Mouse (Mus musculus) limb, embryonic 14.5 days (tissue): ENCODE results near the gene Cd82. TPM values are rescaled to one million over a fixed set of nuclear protein-coding genes. Genes with fewer than 3 reads are reported as not detected.
A peak's percentile ranks its signal among the peaks of the same experiment; 100 is the strongest.

Experiments used
- ATAC-seq: fragments of 200-750 bp; cut with Nextera tagmentation; 2 replicates; pipeline ENCODE4 v1.8.0; 2017; ENCODE audit warnings: low read depth, moderate number of reproducible peaks, moderate TSS enrichment; ENCODE audit not compliant: low FRiP score
- DNase-seq: peaks from one replicate; pipeline ENCODE4 v3.0.0-alpha.2; 2015; ENCODE audit warnings: low spot score
- H3K27ac ChIP-seq: fragments of 300-500 bp; sonication (generic); replicated peaks from 2 replicates; pipeline ENCODE4 v1.5.1; 2014; ENCODE audit warnings: low read depth, mild to moderate bottlenecking, low read length, moderate library complexity, mixed read lengths
- H3K27me3 ChIP-seq: fragments of 300-500 bp; sonication (generic); 2 replicates; pipeline ENCODE4 v1.6.1; 2014; ENCODE audit warnings: low read length, mixed read lengths; ENCODE audit not compliant: control insufficient read depth, insufficient read depth
- H3K36me3 ChIP-seq: fragments of 300-500 bp; sonication (generic); 2 replicates; pipeline ENCODE4 v1.6.1; 2014; ENCODE audit warnings: mild to moderate bottlenecking, low read length, moderate library complexity, mixed read lengths; ENCODE audit not compliant: control insufficient read depth, insufficient read depth
- H3K4me1 ChIP-seq: fragments of 300-500 bp; sonication (generic); 2 replicates; pipeline ENCODE4 v1.6.1; 2014; ENCODE audit warnings: antibody characterized with exemption, low read length, mixed read lengths; ENCODE audit not compliant: control insufficient read depth, insufficient read depth
- H3K4me2 ChIP-seq: fragments of 300-500 bp; sonication (generic); replicated peaks from 2 replicates; pipeline ENCODE4 v1.6.1; 2014; ENCODE audit warnings: low read depth, mild to moderate bottlenecking, low read length, moderate library complexity; ENCODE audit not compliant: severe bottlenecking
- H3K4me3 ChIP-seq: fragments of 300-500 bp; sonication (generic); replicated peaks from 2 replicates; pipeline ENCODE4 v1.5.1; 2014; ENCODE audit warnings: low read length
- H3K9ac ChIP-seq: fragments of 300-500 bp; sonication (generic); 2 replicates; pipeline ENCODE4 v1.6.1; 2014; ENCODE audit warnings: mild to moderate bottlenecking, low read depth, low read length, moderate library complexity; ENCODE audit not compliant: severe bottlenecking
- H3K9me3 ChIP-seq: fragments of 300-500 bp; sonication (generic); 2 replicates; pipeline ENCODE4 v1.6.1; 2016; ENCODE audit warnings: low read length; ENCODE audit not compliant: control insufficient read depth
- POLR2A ChIP-seq: fragments of 200-500 bp; IDR thresholded peaks from 2 replicates; pipeline ENCODE4 v1.8.0; 2012; ENCODE audit warnings: inconsistent platforms, mild to moderate bottlenecking, moderate library complexity, borderline replicate concordance; ENCODE audit not compliant: insufficient read depth, insufficient read length; ENCODE audit errors: extremely low read depth
- WGBS: fragments of 180-500 bp; shearing (Covaris S2); extraction: QIAGEN DNeasy Blood & Tissue Kit; methylation state at CpG from one replicate; pipeline ENCODE4 v1.1.7; 2014; 5-methylcytosine and 5-hydroxymethylcytosine counted together
- polyA plus RNA-seq, 2 experiments: library from polyadenylated mRNA; depleted of rRNA in 1 of 2; stranded (reverse) in 1 of 2; unstranded in 1 of 2; fragments of >200 nt; fragmentation: Nextera tagmentation in 1 of 2; extraction: Ambion mirVana in 1 of 2; gene quantifications; 2 replicates each; pipeline versions ENCODE4 v1.2.1 to v1.2.3; 2012 to 2014

Gene Cd82
- polyA plus RNA-seq, 2 experiments: 32.9 to 56.6 TPM

GRCm38 (mm10) chr2:93444280-93444679 lies 18.7 kb downstream of the Cd82 start:
- no peak overlapping the region for H3K4me3 ChIP-seq
- no peaks in the 10 kb centered on the region for H3K27me3 ChIP-seq
- DNase-seq: no peak
- H3K4me1 ChIP-seq: peaks cover 6% of the 10 kb centered on the region
- no peak for TF ChIP-seq POLR2A
- no peak for ATAC-seq
- H3K27ac ChIP-seq: no peak overlapping the region
- WGBS: 78% methylated on average over 7 of the region's 7 CpGs
- no peaks in the 10 kb centered on the region for H3K36me3 ChIP-seq
- no peak overlapping the region for H3K9ac ChIP-seq
- H3K4me2 ChIP-seq: no peak overlapping the region
- no peaks in the 10 kb centered on the region for H3K9me3 ChIP-seq

DNA sequence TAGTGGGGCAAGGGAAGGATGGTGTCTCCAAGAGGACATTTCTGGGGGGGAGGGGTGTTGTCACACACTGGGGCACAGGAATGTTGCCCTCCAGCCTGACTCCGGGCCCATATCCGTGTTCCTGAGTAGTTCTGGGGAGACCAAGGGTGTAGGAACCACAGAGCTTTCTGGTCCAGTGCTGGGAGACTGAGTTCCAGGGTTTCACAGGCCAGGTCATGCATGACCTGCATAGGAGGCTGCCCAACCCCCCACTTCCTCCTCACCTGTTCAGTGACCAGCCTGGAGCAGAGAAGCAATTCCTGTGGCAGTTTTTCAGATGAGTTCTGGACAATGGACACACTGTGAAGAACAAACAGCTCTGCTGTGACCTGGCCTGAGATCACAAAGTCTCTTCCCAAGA lies 19.8 kb downstream of the Cd82 start:
- Histone ChIP-seq H3K9ac (no peak overlapping the region), H3K9me3 (no peaks in the 10 kb centered on the region), H3K36me3 (no peaks in the 10 kb centered on the region), H3K27ac (no peak overlapping the region), H3K4me2 (no peak overlapping the region), H3K4me3 (no peak overlapping the region), H3K4me1 (peaks cover 14% of the 10 kb centered on the region), H3K27me3 (no peaks in the 10 kb centered on the region)
- TF ChIP-seq POLR2A: no peak
- ATAC-seq: no peak
- 94% methylated on average over 2 of the region's 2 CpGs for WGBS
- no peak for DNase-seq

DNA sequence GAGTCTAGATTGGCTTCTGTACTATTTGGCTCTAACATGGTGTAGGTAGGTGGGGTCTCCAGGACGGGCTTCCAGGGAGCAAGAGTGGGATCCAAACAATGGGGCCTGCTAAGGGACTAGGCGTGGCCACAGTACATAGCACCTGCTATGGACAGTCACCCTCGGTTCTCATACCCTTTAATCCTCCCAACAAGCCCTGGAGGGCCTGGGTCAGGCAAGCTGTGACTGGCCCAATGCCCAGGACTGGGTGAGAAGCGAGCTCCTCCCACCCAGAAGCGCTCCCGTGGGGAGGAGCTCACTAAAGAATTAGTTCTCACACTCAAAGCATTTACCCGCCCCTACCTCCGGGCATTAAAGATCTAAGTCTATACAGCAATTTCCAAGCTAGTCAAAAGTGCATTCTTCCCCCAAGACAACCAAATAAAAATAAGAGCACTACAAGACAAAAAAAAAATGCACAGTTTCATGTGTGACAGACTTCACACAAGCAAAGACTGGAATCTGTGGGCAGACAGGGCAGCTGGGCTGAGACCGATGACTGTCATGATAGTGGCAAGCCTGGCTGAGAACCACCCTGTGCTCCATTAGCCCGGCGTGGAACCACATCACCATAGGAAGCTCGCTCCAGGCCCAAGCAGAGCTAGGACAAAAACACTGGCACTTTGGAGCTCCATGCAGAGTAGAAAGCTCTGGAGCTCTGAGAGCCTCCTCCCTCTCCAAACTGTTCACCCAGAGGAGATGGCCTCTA lies 23.0 kb downstream of the Cd82 start:
- DNase-seq: peak; percentile 69
- Histone ChIP-seq H3K36me3 (no peaks in the 10 kb centered on the region), H3K27me3 (no peaks in the 10 kb centered on the region), H3K27ac (peak overlapping the region; percentile 56; the same call in 1 of the 2 replicates), H3K4me1 (peaks cover 24% of the 10 kb centered on the region), H3K4me2 (no peak overlapping the region), H3K9ac (no peak overlapping the region), H3K4me3 (no peak overlapping the region), H3K9me3 (no peaks in the 10 kb centered on the region)
- peak; percentile 78 for ATAC-seq
- 52% methylated on average over 12 of the region's 12 CpGs for WGBS
- no peak for TF ChIP-seq POLR2A

GRCm38 (mm10) chr2:93439352-93439771 lies 23.6 kb downstream of the Cd82 start:
- peaks cover 24% of the 10 kb centered on the region for H3K4me1 ChIP-seq
- no peak overlapping the region for H3K9ac ChIP-seq
- WGBS: 48% methylated on average over 9 of the region's 9 CpGs
- no peaks in the 10 kb centered on the region for H3K27me3 ChIP-seq
- TF ChIP-seq POLR2A: no peak
- no peaks in the 10 kb centered on the region for H3K36me3 ChIP-seq
- 0 out of 2 replicates have a peak, but pooled peaks have one; percentile 10 for ATAC-seq
- no peak for DNase-seq
- no peak overlapping the region for H3K4me3 ChIP-seq
- no peak overlapping the region for H3K4me2 ChIP-seq
- no peaks in the 10 kb centered on the region for H3K9me3 ChIP-seq
- peak overlapping the region; percentile 56 for H3K27ac ChIP-seq

DNA sequence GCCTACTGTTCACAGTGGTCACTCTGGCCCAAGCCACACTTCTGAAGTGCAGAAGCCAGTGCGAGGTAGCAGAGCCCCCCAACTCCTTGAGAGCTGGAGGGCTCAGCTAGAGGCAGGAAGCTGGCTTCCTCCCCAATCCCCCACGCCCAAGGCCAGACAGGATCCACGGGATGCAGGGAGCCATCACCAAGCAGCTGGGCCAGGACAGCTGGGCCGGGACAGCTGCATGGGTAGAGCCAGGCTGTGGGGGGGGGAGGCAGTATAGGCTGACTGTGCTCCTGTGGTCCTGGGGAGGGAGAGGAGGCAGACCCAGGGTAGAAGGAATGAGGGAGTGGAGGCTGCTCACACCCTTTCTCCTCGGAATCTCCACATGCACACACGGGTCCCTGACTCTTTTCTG lies 24.6 kb downstream of the Cd82 start:
- Histone ChIP-seq H3K27ac (no peak overlapping the region), H3K9me3 (no peaks in the 10 kb centered on the region), H3K9ac (no peak overlapping the region), H3K36me3 (no peaks in the 10 kb centered on the region), H3K27me3 (no peaks in the 10 kb centered on the region), H3K4me1 (peaks cover 24% of the 10 kb centered on the region), H3K4me3 (no peak overlapping the region), H3K4me2 (no peak overlapping the region)
- 55% methylated on average over 6 of the region's 6 CpGs for WGBS
- peak; percentile 57 for DNase-seq
- no peak for TF ChIP-seq POLR2A
- ATAC-seq: peak; percentile 74; the same call in 1 of the 2 replicates
